Mouse (Mus musculus): ENCODE measurements around the gene Nrap. TPM values are rescaled to one million over a fixed set of nuclear protein-coding genes. Genes with fewer than 3 reads are reported as not detected.

Gene Nrap
- total and polyA plus RNA-seq, 2 experiments: 0.11 to 0.55 TPM

DNA sequence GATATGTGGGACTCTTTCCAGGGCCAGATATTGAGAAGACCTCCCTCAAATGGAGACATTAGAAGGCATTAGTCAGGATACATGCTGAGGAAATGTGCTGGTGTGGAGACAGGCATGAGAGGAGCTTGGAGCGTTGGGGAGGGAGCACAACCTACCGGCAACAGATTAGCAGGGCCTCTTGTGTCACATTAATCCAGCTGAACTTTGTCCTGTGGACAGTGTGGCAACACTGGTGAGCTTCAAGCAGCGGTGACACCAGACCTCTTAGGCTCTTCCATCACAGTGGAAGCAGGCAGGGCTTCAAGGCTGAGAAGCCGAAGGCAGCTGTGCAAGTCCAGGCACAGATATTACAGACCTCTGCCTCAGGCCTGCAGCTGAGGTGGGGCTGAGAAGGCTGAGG, 111.9 kb downstream of the Nrap start:
- WGBS: 19% methylated on average over 4 of the region's 4 CpGs
- Histone ChIP-seq H3K9ac (ENCODE audit: low read depth, low read length) (peak overlapping the region; percentile 21; the same call in 1 of the 2 replicates), H3K27me3 (ENCODE audit: control insufficient read depth, insufficient read depth, low read length) (no peaks in the 10 kb centered on the region), H3K27ac (replicated peaks; ENCODE audit: insufficient read depth, low read depth, low read length) (peak overlapping the region; percentile 88), H3K36me3 (ENCODE audit: control insufficient read depth, insufficient read depth, low read length) (no peaks in the 10 kb centered on the region), H3K79me2 (ENCODE audit: control insufficient read depth, insufficient read depth, low read length) (no peaks in the 10 kb centered on the region; the same call in 1 of the 2 replicates), H3K4me1 (ENCODE audit: control insufficient read depth, insufficient read depth, low read length) (peaks cover 11% of the 10 kb centered on the region), H3K4me3 (ENCODE audit: insufficient read depth, low read depth, low read length) (peak overlapping the region; percentile 1; the same call in 1 of the 2 replicates)
- TF ChIP-seq CTCF (IDR thresholded peaks at IDR 0.05; ENCODE audit: low read depth, low read length) (peak; percentile 37; the same call in 1 of the 2 replicates), POLR2A (IDR thresholded peaks at IDR 0.05; ENCODE audit: extremely low read depth, insufficient read depth, low read length) (no peak)
- peak; percentile 98 for DNase-seq (ENCODE audit: extremely low read depth, low read depth, low spot score)

DNA sequence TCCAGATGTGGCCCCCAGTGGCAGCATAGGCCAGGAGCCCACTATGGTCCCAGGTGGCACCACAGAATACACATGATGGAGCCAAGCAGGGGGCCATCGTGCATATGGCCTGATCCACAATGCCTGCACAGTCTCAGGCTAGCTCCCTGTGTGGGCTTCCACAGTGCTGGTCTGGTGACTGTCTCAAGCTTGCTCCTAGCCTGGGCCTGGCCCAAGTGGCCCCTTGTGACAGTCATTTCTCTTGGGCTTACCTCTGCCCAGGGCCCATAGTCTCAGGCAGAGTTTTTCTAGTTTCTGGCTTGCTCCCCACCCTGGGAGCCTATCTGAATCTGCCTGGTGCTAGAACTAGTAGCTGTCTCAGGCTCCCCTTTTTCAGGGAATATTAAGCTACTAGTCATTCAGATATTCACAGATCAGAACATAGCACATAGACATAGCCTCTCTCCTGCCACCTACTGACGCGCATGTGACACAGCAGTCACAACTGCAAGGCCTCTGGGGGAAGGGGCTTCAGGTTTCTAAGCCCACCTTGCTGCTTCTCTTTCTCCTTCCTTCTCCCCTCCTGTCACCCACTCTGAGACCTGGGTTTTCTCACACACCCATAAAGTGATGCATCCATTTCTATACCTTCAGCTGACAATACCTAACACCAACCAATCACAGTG, 112.6 kb downstream of the Nrap start:
- Histone ChIP-seq H3K4me1 (ENCODE audit: control insufficient read depth, insufficient read depth, low read length) (peaks cover 11% of the 10 kb centered on the region), H3K79me2 (ENCODE audit: control insufficient read depth, insufficient read depth, low read length) (no peaks in the 10 kb centered on the region; the same call in 1 of the 2 replicates), H3K4me3 (ENCODE audit: insufficient read depth, low read depth, low read length) (no peak overlapping the region), H3K9ac (ENCODE audit: low read depth, low read length) (peak overlapping the region; percentile 21; the same call in 1 of the 2 replicates), H3K27ac (replicated peaks; ENCODE audit: insufficient read depth, low read depth, low read length) (peak overlapping the region; percentile 75), H3K27me3 (ENCODE audit: control insufficient read depth, insufficient read depth, low read length) (no peaks in the 10 kb centered on the region), H3K36me3 (ENCODE audit: control insufficient read depth, insufficient read depth, low read length) (no peaks in the 10 kb centered on the region)
- TF ChIP-seq POLR2A (IDR thresholded peaks at IDR 0.05; ENCODE audit: extremely low read depth, insufficient read depth, low read length): no peak
- TF ChIP-seq CTCF (IDR thresholded peaks at IDR 0.05; ENCODE audit: low read depth, low read length): peak; percentile 83
- DNase-seq (ENCODE audit: extremely low read depth, low read depth, low spot score): peak; percentile 37
- 41% methylated on average over 3 of the region's 3 CpGs for WGBS

DNA sequence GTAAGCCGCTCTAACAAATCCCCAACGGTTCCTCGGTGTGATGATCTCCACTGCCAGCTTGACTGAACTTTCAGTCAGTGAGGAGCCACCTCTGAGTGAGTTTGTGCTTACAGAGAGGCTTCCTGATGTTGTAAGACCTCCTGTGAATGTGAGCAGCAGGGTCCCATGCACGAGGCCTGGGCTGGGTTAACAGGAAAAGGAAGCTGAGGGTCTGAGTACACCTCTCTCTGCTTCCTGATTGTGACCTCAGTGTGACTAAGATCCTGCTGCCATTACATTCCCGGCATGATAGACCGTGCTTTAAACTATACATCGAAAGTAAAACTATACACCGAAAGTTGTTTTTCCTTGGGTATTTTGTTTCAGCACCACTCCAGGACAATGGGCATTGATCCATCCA, 117.8 kb downstream of the Nrap start:
- no peaks in the 10 kb centered on the region; the same call in 1 of the 2 replicates for H3K79me2 ChIP-seq (ENCODE audit: control insufficient read depth, insufficient read depth, low read length)
- 75% methylated on average over 8 of the region's 8 CpGs for WGBS
- no peaks in the 10 kb centered on the region for H3K36me3 ChIP-seq (ENCODE audit: control insufficient read depth, insufficient read depth, low read length)
- H3K4me1 ChIP-seq (ENCODE audit: control insufficient read depth, insufficient read depth, low read length): no peaks in the 10 kb centered on the region
- no peak overlapping the region for H3K27ac ChIP-seq (replicated peaks; ENCODE audit: insufficient read depth, low read depth, low read length)
- H3K9ac ChIP-seq (ENCODE audit: low read depth, low read length): no peak overlapping the region
- TF ChIP-seq CTCF (IDR thresholded peaks at IDR 0.05; ENCODE audit: low read depth, low read length) (no peak), POLR2A (IDR thresholded peaks at IDR 0.05; ENCODE audit: extremely low read depth, insufficient read depth, low read length) (no peak)
- H3K4me3 ChIP-seq (ENCODE audit: insufficient read depth, low read depth, low read length): no peak overlapping the region
- H3K27me3 ChIP-seq (ENCODE audit: control insufficient read depth, insufficient read depth, low read length): no peaks in the 10 kb centered on the region
- no peak for DNase-seq (ENCODE audit: extremely low read depth, low read depth, low spot score)

Other genes starting within 250 kb of the Nrap start
- 172 and 213 TPM in 2 replicates for gene Habp2, start 102.9 kb downstream of the Nrap start, total RNA-seq (2014; rRNA removed)
- 354 and 371 TPM in 2 replicates for gene Habp2, start 102.9 kb downstream of the Nrap start, polyA plus RNA-seq (2012; rRNA removed)
- gene Casp7, start 7.1 kb upstream of the Nrap start, total RNA-seq (2014; rRNA removed): 27.8 and 38.8 TPM in 2 replicates
- 15.8 and 19.0 TPM in 2 replicates for gene Casp7, start 7.1 kb upstream of the Nrap start, polyA plus RNA-seq (2012; rRNA removed)
- 0.13 TPM in 1 of 2 replicates, not detected in the other for gene Plekhs1, start 71.6 kb upstream of the Nrap start, total RNA-seq (2014; rRNA removed)
- 0.07 TPM in 1 of 2 replicates, not detected in the other for gene Plekhs1, start 71.6 kb upstream of the Nrap start, polyA plus RNA-seq (2012; rRNA removed)
- 12.1 and 13.5 TPM in 2 replicates for gene Dclre1a, start 158.2 kb upstream of the Nrap start, total RNA-seq (2014; rRNA removed)
- gene Dclre1a, start 158.2 kb upstream of the Nrap start, polyA plus RNA-seq (2012; rRNA removed): 3.1 and 3.3 TPM in 2 replicates
- 11.9 and 12.6 TPM in 2 replicates for gene Nhlrc2, start 158.2 kb upstream of the Nrap start, total RNA-seq (2014; rRNA removed)
- gene Nhlrc2, start 158.2 kb upstream of the Nrap start, polyA plus RNA-seq (2012; rRNA removed): 3.8 and 3.9 TPM in 2 replicates

All from liver, adult 2 months (tissue).